Mouse (Mus musculus): ENCODE measurements around the gene Nrsn2. TPM values are rescaled to one million over a fixed set of nuclear protein-coding genes. Genes with fewer than 3 reads are reported as not detected.
A peak's percentile ranks its signal among the peaks of the same experiment; 100 is the strongest.

The Nrsn2 gene
- total RNA-seq (2014; rRNA removed; ENCODE audit: low replicate concordance) (not detected in 2 replicates), polyA plus RNA-seq (2015; fragmentation: Nextera tagmentation; extraction: Ambion mirVana) (0.12 and 0.33 TPM in 2 replicates)

DNA sequence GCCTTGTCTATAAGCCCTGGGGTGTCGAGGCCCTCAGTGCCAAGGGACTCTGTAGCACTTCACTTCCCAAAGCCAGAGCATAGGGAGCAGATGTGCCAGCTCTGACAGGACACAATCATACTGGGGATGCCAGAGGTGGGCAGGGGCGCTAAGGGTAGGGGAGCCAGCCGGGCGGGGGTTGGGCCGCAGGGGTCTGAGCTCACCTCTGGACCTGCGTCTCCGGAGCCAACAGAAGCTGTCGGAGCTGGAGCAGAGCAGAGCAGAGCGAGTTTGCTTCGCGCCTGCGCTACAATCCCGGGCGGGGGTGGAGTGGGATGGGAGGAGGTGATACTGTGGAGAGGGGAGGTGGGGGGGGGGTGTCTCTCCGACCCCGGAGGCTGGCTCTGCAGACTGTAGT, at the start of gene Nrsn2:
Gene Nrsn2, minus strand, starts transcription at position 294 of the 397 bp plus-strand sequence.
- Histone ChIP-seq H3K4me1 (ENCODE audit: control insufficient read depth, insufficient read depth) (peaks cover 4% of the 10 kb centered on the region; the same call in 1 of the 2 replicates), H3K36me3 (replicated peaks; ENCODE audit: control insufficient read depth, insufficient read depth, low read length) (no peaks in the 10 kb centered on the region), H3K4me3 (ENCODE audit: low read depth, low read length) (no peak within 1 kb of the TSS), H3K4me2 (ENCODE audit: low read depth, low read length) (peak within 1 kb of the TSS; percentile 20; the same call in 1 of the 2 replicates), H3K9ac (replicated peaks; ENCODE audit: low read depth, low read length) (no peak within 1 kb of the TSS), H3K27ac (ENCODE audit: low read depth) (no peak within 1 kb of the TSS), H3K27me3 (ENCODE audit: control insufficient read depth, insufficient read depth, low read length) (peaks cover 11% of the 10 kb centered on the region; the same call in 1 of the 2 replicates), H3K9me3 (replicated peaks; ENCODE audit: control insufficient read depth, low read length) (no peaks in the 10 kb centered on the region)
- DNase-seq (ENCODE audit: low spot score) (no peak), ATAC-seq (ENCODE audit: insufficient read depth, low read depth) (0 out of 2 replicates have a peak, but pooled peaks have one; percentile 33)
- TF ChIP-seq EP300 (IDR thresholded peaks at IDR 0.05; ENCODE audit: low read depth), result no peak
- no peak for TF ChIP-seq CTCF (IDR thresholded peaks at IDR 0.05; ENCODE audit: low read depth)
- WGBS, result 6% methylated on average over 16 of the region's 16 CpGs

DNA sequence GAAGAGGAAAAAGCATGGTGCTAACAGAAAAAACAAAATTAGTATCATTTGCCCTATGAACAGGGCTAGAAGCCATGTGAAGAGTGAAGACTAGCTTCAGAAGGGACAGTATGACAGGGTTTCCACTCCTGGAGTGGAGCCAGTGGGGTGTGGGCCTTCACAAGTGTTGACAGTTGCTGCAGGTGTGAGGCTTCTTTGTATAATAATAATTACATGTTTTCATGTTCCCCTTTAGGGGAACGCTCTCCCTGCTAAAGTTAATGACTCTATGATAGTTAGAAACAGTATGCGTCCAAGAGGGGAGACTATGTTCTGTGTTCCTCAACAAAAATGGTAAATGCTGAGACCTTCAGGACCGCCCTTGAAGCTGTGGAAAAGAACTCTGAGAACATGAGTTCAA, 39.3 kb upstream of the Nrsn2 start:
- WGBS, result 96% methylated on average over 3 of the region's 3 CpGs
- ATAC-seq (ENCODE audit: insufficient read depth, low read depth), result no peak

DNA sequence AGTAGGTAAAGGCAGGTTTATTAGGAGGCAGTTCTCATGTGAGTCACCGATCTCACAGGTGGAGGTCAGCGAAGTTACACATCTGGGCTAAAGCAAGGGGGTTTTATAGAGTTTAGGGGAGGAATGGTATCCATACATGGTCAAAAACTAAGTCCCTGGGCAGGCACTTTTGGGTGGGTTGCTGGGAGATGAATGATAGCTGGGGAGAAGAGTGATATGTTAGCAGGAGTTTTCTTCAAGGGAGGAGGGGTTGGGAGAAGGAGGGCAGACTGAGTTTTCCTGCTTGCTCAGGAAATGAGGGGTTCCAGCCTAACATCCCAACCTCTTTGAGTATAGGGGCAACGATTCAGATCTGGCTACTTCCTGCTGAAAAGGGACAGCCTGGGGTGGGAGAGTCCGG, 38.8 kb upstream of the Nrsn2 start, which contains the start of gene 6820408C15Rik:
Gene 6820408C15Rik, plus strand, starts transcription at position 301 of the 400 bp plus-strand sequence.
- Histone ChIP-seq H3K27ac (ENCODE audit: low read depth) (peak within 1 kb of the TSS; percentile 98), H3K9me3 (replicated peaks; ENCODE audit: control insufficient read depth, low read length) (no peaks in the 10 kb centered on the region), H3K4me3 (ENCODE audit: low read depth, low read length) (peak within 1 kb of the TSS; percentile 89), H3K4me1 (ENCODE audit: control insufficient read depth, insufficient read depth) (peaks cover 22% of the 10 kb centered on the region), H3K9ac (replicated peaks; ENCODE audit: low read depth, low read length) (peak within 1 kb of the TSS; percentile 98), H3K36me3 (replicated peaks; ENCODE audit: control insufficient read depth, insufficient read depth, low read length) (no peaks in the 10 kb centered on the region), H3K27me3 (ENCODE audit: control insufficient read depth, insufficient read depth, low read length) (no peaks in the 10 kb centered on the region), H3K4me2 (ENCODE audit: low read depth, low read length) (peak within 1 kb of the TSS; percentile 82)
- no peak for TF ChIP-seq EP300 (IDR thresholded peaks at IDR 0.05; ENCODE audit: low read depth)
- no peak for TF ChIP-seq CTCF (IDR thresholded peaks at IDR 0.05; ENCODE audit: low read depth)
- DNase-seq (ENCODE audit: low spot score) (no peak), ATAC-seq (ENCODE audit: insufficient read depth, low read depth) (no peak)
- 21% methylated on average over 4 of the region's 4 CpGs for WGBS

More for the DNA sequence above, 39.3 kb upstream of the Nrsn2 start:
- Histone ChIP-seq H3K4me3 (ENCODE audit: low read depth, low read length) (no peak overlapping the region), H3K36me3 (replicated peaks; ENCODE audit: control insufficient read depth, insufficient read depth, low read length) (no peaks in the 10 kb centered on the region), H3K27ac (ENCODE audit: low read depth) (peak overlapping the region; percentile 98), H3K4me2 (ENCODE audit: low read depth, low read length) (peak overlapping the region; percentile 82; the same call in 1 of the 2 replicates), H3K9ac (replicated peaks; ENCODE audit: low read depth, low read length) (no peak overlapping the region), H3K9me3 (replicated peaks; ENCODE audit: control insufficient read depth, low read length) (no peaks in the 10 kb centered on the region), H3K4me1 (ENCODE audit: control insufficient read depth, insufficient read depth) (peaks cover 19% of the 10 kb centered on the region), H3K27me3 (ENCODE audit: control insufficient read depth, insufficient read depth, low read length) (no peaks in the 10 kb centered on the region)
- no peak for DNase-seq (ENCODE audit: low spot score)
- TF ChIP-seq CTCF (IDR thresholded peaks at IDR 0.05; ENCODE audit: low read depth) (no peak), EP300 (IDR thresholded peaks at IDR 0.05; ENCODE audit: low read depth) (no peak)

DNA sequence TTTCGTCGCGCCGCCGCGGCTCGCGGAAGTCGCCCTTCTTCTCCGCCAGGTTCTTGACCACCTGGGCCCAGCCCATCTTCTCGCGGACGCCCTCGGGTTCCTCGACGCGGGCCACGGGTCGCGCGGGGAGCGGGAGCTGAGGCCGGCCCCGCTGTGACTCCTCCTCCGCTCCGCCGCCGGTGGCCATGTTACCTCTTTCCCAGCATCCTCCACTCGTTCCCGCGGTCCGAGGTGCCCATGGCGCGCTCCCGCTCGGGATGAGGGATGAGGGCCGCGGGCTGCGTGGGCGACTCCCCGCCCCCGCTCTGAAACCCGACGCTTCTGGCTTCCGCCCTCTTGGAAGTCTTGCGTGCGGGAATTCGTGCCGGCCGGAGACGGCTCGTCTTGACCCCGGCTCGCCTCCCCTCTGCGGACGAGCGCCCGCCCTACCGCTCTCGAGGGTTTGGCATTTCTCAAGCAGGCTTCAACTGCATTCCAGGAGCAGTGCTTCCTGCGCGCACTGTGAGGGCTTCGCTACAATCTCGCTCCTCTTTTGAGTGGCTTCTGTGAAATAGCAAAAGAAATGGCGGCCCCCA, 38.2 kb upstream of the Nrsn2 start, which contains the start of gene Zcchc3:
Gene Zcchc3, minus strand, starts transcription at position 437 of the 575 bp plus-strand sequence.
- Histone ChIP-seq H3K4me3 (ENCODE audit: low read depth, low read length) (peak within 1 kb of the TSS; percentile 89), H3K27ac (ENCODE audit: low read depth) (peak within 1 kb of the TSS; percentile 98), H3K9me3 (replicated peaks; ENCODE audit: control insufficient read depth, low read length) (no peaks in the 10 kb centered on the region), H3K9ac (replicated peaks; ENCODE audit: low read depth, low read length) (peak within 1 kb of the TSS; percentile 98), H3K27me3 (ENCODE audit: control insufficient read depth, insufficient read depth, low read length) (no peaks in the 10 kb centered on the region), H3K36me3 (replicated peaks; ENCODE audit: control insufficient read depth, insufficient read depth, low read length) (no peaks in the 10 kb centered on the region), H3K4me2 (ENCODE audit: low read depth, low read length) (peak within 1 kb of the TSS; percentile 82), H3K4me1 (ENCODE audit: control insufficient read depth, insufficient read depth) (peaks cover 28% of the 10 kb centered on the region)
- peak; percentile 93 for DNase-seq (ENCODE audit: low spot score)
- WGBS, result under 1% methylated on average over 60 of the region's 65 CpGs
- no peak for TF ChIP-seq CTCF (IDR thresholded peaks at IDR 0.05; ENCODE audit: low read depth)
- peak; percentile 62; the same call in 1 of the 2 replicates for TF ChIP-seq EP300 (IDR thresholded peaks at IDR 0.05; ENCODE audit: low read depth)
- peak; percentile 84 for ATAC-seq (ENCODE audit: insufficient read depth, low read depth)

DNA sequence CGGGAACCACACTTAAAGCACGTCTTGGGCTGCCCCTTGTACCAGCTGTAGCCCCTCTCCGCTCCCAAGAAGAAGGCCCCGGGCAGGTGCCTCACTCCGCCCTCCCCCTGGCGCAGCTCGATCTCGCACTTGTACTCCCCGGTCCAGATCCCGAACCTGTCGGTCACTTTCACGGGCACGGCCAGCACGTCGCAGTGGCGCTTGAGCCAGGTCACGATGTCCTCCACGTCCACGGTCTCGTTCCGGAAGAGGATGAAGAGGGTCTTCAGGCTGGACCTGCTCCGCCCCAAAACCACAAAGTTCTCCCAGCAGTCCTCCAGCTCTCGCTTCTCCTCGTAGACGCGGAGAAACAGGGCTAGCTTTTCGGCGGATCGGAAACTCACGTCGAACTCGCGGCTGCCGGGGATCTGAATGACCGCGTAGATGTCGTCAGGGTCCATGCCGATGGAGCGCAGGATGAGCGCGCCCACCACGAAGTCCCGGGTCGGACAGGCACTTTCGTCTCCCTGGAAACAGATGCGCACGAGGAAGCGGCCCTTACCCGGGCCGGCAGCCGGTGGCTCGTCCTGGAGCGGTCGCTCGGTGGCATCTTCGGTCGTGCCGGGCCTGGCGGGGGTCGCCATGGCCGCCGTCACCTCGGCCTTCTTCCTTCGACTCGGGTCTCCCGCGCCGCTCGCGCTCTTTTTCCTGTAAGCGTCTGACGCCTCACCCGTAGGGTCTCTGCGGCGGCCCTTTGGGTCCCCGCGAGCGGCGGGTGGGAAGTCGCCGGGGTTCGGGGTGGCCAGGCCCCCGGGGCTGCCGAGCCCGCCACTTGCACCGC, 37.5 kb upstream of the Nrsn2 start:
- no peak for TF ChIP-seq CTCF (IDR thresholded peaks at IDR 0.05; ENCODE audit: low read depth)
- no peak; the same call in 1 of the 2 replicates for TF ChIP-seq EP300 (IDR thresholded peaks at IDR 0.05; ENCODE audit: low read depth)
- H3K36me3 ChIP-seq (replicated peaks; ENCODE audit: control insufficient read depth, insufficient read depth, low read length), result no peaks in the 10 kb centered on the region
- H3K27me3 ChIP-seq (ENCODE audit: control insufficient read depth, insufficient read depth, low read length), result no peaks in the 10 kb centered on the region
- WGBS, result under 1% methylated on average over 84 of the region's 86 CpGs
- no peak for DNase-seq (ENCODE audit: low spot score)
- ATAC-seq (ENCODE audit: insufficient read depth, low read depth), result peak; percentile 12; the same call in 1 of the 2 replicates
- peak overlapping the region; percentile 98 for H3K27ac ChIP-seq (ENCODE audit: low read depth)
- H3K4me3 ChIP-seq (ENCODE audit: low read depth, low read length), result peak overlapping the region; percentile 89
- peak overlapping the region; percentile 82 for H3K4me2 ChIP-seq (ENCODE audit: low read depth, low read length)
- peaks cover 28% of the 10 kb centered on the region for H3K4me1 ChIP-seq (ENCODE audit: control insufficient read depth, insufficient read depth)
- peak overlapping the region; percentile 98 for H3K9ac ChIP-seq (replicated peaks; ENCODE audit: low read depth, low read length)
- H3K9me3 ChIP-seq (replicated peaks; ENCODE audit: control insufficient read depth, low read length), result no peaks in the 10 kb centered on the region
